Mouse (Mus musculus) kidney, adult 2 months (tissue): ENCODE data around the gene Casp6.

ENCODE experiments used
- CTCF ChIP-seq: fragments of 200-500 bp; conservative IDR thresholded peaks from 2 replicates; pipeline ENCODE4 v1.5.1; 2011; ENCODE audit warnings: low read depth, mild to moderate bottlenecking, control low read depth, low read length, moderate library complexity, mixed read lengths; ENCODE audit not compliant: insufficient read depth, insufficient read length
- POLR2A ChIP-seq: fragments of 200-500 bp; IDR thresholded peaks from one replicate; pipeline ENCODE4 v1.6.1; 2011; ENCODE audit warnings: low read depth, low read length, control low read depth

GRCm38 (mm10) chr3:129941291-129941690 is 40.1 kb downstream of the Casp6 start:
- TF ChIP-seq CTCF = no peak
- TF ChIP-seq POLR2A = no peak
